ENCODE assay signal across 31 mouse cellular contexts in genomic region chrX:122555679-122556078, GRCm38 (mm10).
"Had no signal": no experiment of that assay in that cellular context is flagged by ENCODE, and none has a peak within 500 bp of the region (broad histone marks: within the 10 kb centered on the region; RNA-seq: fewer than 3 reads in every experiment).

No protein-coding gene starts in this region.

- H3K9ac ChIP-seq: limb, embryonic 12.5 days; limb, embryonic 13.5 days; limb, embryonic 15.5 days; liver, embryonic 12.5 days; liver, embryonic 13.5 days; liver, embryonic 14.5 days; liver, embryonic 15.5 days; liver, postnatal 0 days; lung, embryonic 14.5 days; lung, embryonic 15.5 days; midbrain, embryonic 12.5 days; midbrain, embryonic 13.5 days; midbrain, embryonic 15.5 days had no signal

- H3K36me3 ChIP-seq: limb, embryonic 10.5 days; limb, embryonic 12.5 days; limb, embryonic 13.5 days; limb, embryonic 15.5 days; liver, embryonic 12.5 days; liver, embryonic 13.5 days; liver, embryonic 15.5 days; lung, embryonic 15.5 days; midbrain, embryonic 10.5 days; midbrain, embryonic 12.5 days; midbrain, embryonic 13.5 days; midbrain, embryonic 15.5 days had no signal

- ATAC-seq: liver, embryonic 12.5 days; liver, postnatal 0 days; lung, postnatal 0 days; midbrain, embryonic 13.5 days; midbrain, embryonic 15.5 days; midbrain, embryonic 16.5 days had no signal

- H3K4me1 ChIP-seq: limb, embryonic 10.5 days; limb, embryonic 12.5 days; limb, embryonic 13.5 days; limb, embryonic 15.5 days; liver, embryonic 12.5 days; liver, embryonic 13.5 days; liver, embryonic 15.5 days; lung, embryonic 15.5 days; megakaryocyte, embryonic 14.5 days; midbrain, embryonic 10.5 days; midbrain, embryonic 12.5 days; midbrain, embryonic 13.5 days; midbrain, embryonic 15.5 days had no signal

- DNase-seq: left cerebral cortex, postnatal 4 days; liver; liver, embryonic 13.5 days; liver, postnatal 0 days; lung, adult 18-20 months; lung, adult 2 months; lung, embryonic 14.5 days; lung, postnatal 10 days; lung, postnatal 14 days; lung, postnatal 36 days; lung, postnatal 4 days; midbrain, embryonic 14.5 days had no signal

- H3K27me3 ChIP-seq: limb, embryonic 12.5 days; limb, embryonic 13.5 days; limb, embryonic 15.5 days; liver, embryonic 12.5 days; liver, embryonic 13.5 days; liver, embryonic 15.5 days; lung, embryonic 15.5 days; megakaryocyte, embryonic 14.5 days; midbrain, embryonic 12.5 days; midbrain, embryonic 13.5 days; midbrain, embryonic 15.5 days had no signal

- H3K4me3 ChIP-seq: limb, embryonic 10.5 days; limb, embryonic 12.5 days; limb, embryonic 13.5 days; limb, embryonic 15.5 days; liver, embryonic 12.5 days; liver, embryonic 13.5 days; liver, embryonic 15.5 days; lung, embryonic 15.5 days; megakaryocyte, embryonic 14.5 days; midbrain, embryonic 10.5 days; midbrain, embryonic 12.5 days; midbrain, embryonic 13.5 days; midbrain, embryonic 15.5 days; myocyte had no signal

- H3K27ac ChIP-seq: limb, embryonic 10.5 days; limb, embryonic 12.5 days; limb, embryonic 13.5 days; limb, embryonic 15.5 days; liver, embryonic 12.5 days; liver, embryonic 13.5 days; liver, embryonic 14.5 days; liver, embryonic 15.5 days; lung, embryonic 15.5 days; macrophage; midbrain, embryonic 10.5 days; midbrain, embryonic 12.5 days; midbrain, embryonic 13.5 days; midbrain, embryonic 15.5 days had no signal

- H3K4me2 ChIP-seq: limb, embryonic 12.5 days; limb, embryonic 13.5 days; limb, embryonic 15.5 days; liver, embryonic 11.5 days; liver, embryonic 12.5 days; liver, embryonic 13.5 days; liver, embryonic 15.5 days; lung, embryonic 14.5 days; lung, embryonic 15.5 days; midbrain, embryonic 11.5 days; midbrain, embryonic 12.5 days; midbrain, embryonic 13.5 days; midbrain, embryonic 15.5 days had no signal

- H3K9me3 ChIP-seq: limb, embryonic 10.5 days; limb, embryonic 12.5 days; limb, embryonic 13.5 days; limb, embryonic 15.5 days; liver, embryonic 12.5 days; liver, embryonic 13.5 days; liver, embryonic 15.5 days; lung, embryonic 15.5 days; midbrain, embryonic 10.5 days; midbrain, embryonic 12.5 days; midbrain, embryonic 13.5 days; midbrain, embryonic 15.5 days had no signal
